Mouse (Mus musculus): ENCODE measurements at regions not wholly inside any gene's neighbourhood (a gene's known extent, or its start where the extent isn't known, plus 50 kb on each side); places are given as distances from the start of the nearest gene placed in this dataset.

GRCm38 (mm10) chr10:92298693-92299092 lies 423.5 kb downstream of the Nedd1 start:
- TF ChIP-seq CTCF (IDR thresholded peaks at IDR 0.05) (no peak), EP300 (IDR thresholded peaks at IDR 0.05) (no peak)
